Mouse (Mus musculus) forebrain, embryonic 15.5 days (tissue): ENCODE measurements around the gene Sync. TPM values are rescaled to one million over a fixed set of nuclear protein-coding genes. Genes with fewer than 3 reads are reported as not detected.
A peak's percentile ranks its signal among the peaks of the same experiment; 100 is the strongest.

Experiments used
- ATAC-seq: fragments of 200-750 bp; cut with Nextera tagmentation; replicated peaks from 2 replicates; pipeline ENCODE4 v1.8.0; 2017; ENCODE audit warnings: mild to moderate bottlenecking, moderate TSS enrichment, moderate library complexity
- H3K27ac ChIP-seq: fragments of 300-500 bp; sonication (generic); replicated peaks from 2 replicates; pipeline ENCODE4 v1.5.1; 2015; ENCODE audit warnings: mild to moderate bottlenecking, inconsistent platforms
- H3K27me3 ChIP-seq: fragments of 300-500 bp; sonication (generic); 2 replicates; pipeline ENCODE4 v1.6.1; 2015; ENCODE audit warnings: inconsistent platforms
- H3K36me3 ChIP-seq: fragments of 300-500 bp; sonication (generic); 2 replicates; pipeline ENCODE4 v1.6.1; 2015; ENCODE audit warnings: mild to moderate bottlenecking, inconsistent platforms
- H3K4me1 ChIP-seq: fragments of 300-500 bp; sonication (generic); 2 replicates; pipeline ENCODE4 v1.6.1; 2015; ENCODE audit warnings: inconsistent platforms
- H3K4me2 ChIP-seq: fragments of 300-500 bp; sonication (generic); replicated peaks from 2 replicates; pipeline ENCODE4 v1.6.1; 2015; ENCODE audit warnings: mild to moderate bottlenecking, inconsistent platforms
- H3K4me3 ChIP-seq: fragments of 300-500 bp; sonication (generic); 2 replicates; pipeline ENCODE4 v1.5.1; 2015; ENCODE audit warnings: mild to moderate bottlenecking, inconsistent platforms
- H3K9ac ChIP-seq: fragments of 300-500 bp; sonication (generic); replicated peaks from 2 replicates; pipeline ENCODE4 v1.6.1; 2015; ENCODE audit warnings: mild to moderate bottlenecking, inconsistent platforms
- H3K9me3 ChIP-seq: fragments of 300-500 bp; sonication (generic); 2 replicates; pipeline ENCODE4 v1.6.1; 2016; ENCODE audit warnings: inconsistent platforms
- WGBS: fragments of 180-500 bp; shearing (Covaris S2); methylation state at CpG from one replicate; pipeline ENCODE4 v1.1.7; 2015; ENCODE audit warnings: mixed read lengths; 5-methylcytosine and 5-hydroxymethylcytosine counted together
- polyA plus RNA-seq: library from polyadenylated mRNA; unstranded; fragments of >200 nt; fragmentation: Nextera tagmentation; extraction: Ambion mirVana; gene quantifications from 2 replicates; pipeline ENCODE4 v1.2.1, GENCODE M21; 2015

The Sync gene
- polyA plus RNA-seq, 1 experiment from 2014 or later = 0.36 TPM

DNA sequence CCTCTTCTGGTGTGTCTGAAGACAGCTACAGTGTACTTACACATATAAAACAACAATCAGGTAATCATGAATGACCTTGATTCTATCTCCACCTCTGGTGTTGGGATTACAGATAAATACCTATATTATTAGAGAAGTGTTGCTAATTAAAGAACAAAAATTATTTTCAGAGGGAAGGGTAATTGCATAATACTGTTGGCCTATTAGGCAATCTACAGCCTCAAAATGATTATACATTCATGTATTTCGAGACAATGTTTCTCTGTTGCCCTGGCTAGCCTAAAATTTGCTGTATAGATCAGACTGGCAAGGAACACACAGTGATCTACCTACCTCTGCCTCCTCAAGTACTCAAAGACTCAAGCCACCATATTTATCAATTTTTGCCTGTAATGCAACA lies 36.1 kb downstream of the Sync start:
- WGBS = 96% methylated on average over 1 of the region's 1 CpGs
- Histone ChIP-seq H3K4me2 (no peak overlapping the region), H3K36me3 (peaks cover 63% of the 10 kb centered on the region)

GRCm38 (mm10) chr4:129324756-129325155 lies 37.3 kb downstream of the Sync start:
- Histone ChIP-seq H3K36me3 (peaks cover 59% of the 10 kb centered on the region), H3K4me3 (no peak overlapping the region), H3K4me1 (no peaks in the 10 kb centered on the region; the same call in 1 of the 2 replicates), H3K27ac (no peak overlapping the region), H3K9me3 (no peaks in the 10 kb centered on the region), H3K9ac (no peak overlapping the region), H3K4me2 (no peak overlapping the region), H3K27me3 (no peaks in the 10 kb centered on the region)
- 81% methylated on average over 1 of the region's 1 CpGs for WGBS
- ATAC-seq = no peak

More for the DNA sequence above, 36.1 kb downstream of the Sync start:
- Histone ChIP-seq H3K4me3 (no peak overlapping the region), H3K9me3 (no peaks in the 10 kb centered on the region), H3K27ac (no peak overlapping the region), H3K27me3 (no peaks in the 10 kb centered on the region), H3K9ac (no peak overlapping the region), H3K4me1 (no peaks in the 10 kb centered on the region; the same call in 1 of the 2 replicates)
- no peak for ATAC-seq

DNA sequence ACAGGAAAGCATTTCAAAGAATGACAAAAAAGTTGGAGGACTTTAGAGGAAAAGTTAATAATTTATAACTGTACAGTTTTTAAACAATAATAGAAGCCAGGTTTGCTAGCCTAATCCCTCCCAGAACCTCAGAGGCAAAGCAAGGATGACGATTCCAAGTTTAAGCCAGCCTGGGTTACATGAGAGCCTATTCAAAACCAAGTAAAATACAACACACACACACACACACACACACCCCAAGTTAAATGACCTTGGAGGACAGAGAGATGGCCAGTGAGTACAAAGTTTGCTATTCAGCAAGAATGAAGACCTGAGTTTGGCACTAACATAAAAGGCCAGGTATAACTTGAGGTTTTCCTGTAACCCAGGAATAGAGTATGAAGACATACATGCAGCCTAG lies 38.8 kb downstream of the Sync start:
- no peak overlapping the region for H3K27ac ChIP-seq
- 86% methylated on average over 1 of the region's 1 CpGs for WGBS
- ATAC-seq = no peak
- H3K27me3 ChIP-seq = no peaks in the 10 kb centered on the region
- no peak overlapping the region for H3K4me2 ChIP-seq
- no peak overlapping the region for H3K9ac ChIP-seq
- peaks cover 9% of the 10 kb centered on the region for H3K4me1 ChIP-seq
- no peak overlapping the region for H3K4me3 ChIP-seq
- peaks cover 56% of the 10 kb centered on the region for H3K36me3 ChIP-seq
- H3K9me3 ChIP-seq = no peaks in the 10 kb centered on the region

GRCm38 (mm10) chr4:129332846-129333245 lies 45.4 kb downstream of the Sync start:
- Histone ChIP-seq H3K9ac (0 out of 2 replicates have a peak overlapping the region, but pooled peaks have one; percentile 16), H3K27me3 (no peaks in the 10 kb centered on the region), H3K9me3 (no peaks in the 10 kb centered on the region), H3K36me3 (peaks cover 32% of the 10 kb centered on the region), H3K27ac (no peak overlapping the region), H3K4me3 (peak overlapping the region; percentile 98), H3K4me2 (peak overlapping the region; percentile 58), H3K4me1 (peaks cover 43% of the 10 kb centered on the region)
- ATAC-seq = no peak
- 14% methylated on average over 1 of the region's 1 CpGs for WGBS

DNA sequence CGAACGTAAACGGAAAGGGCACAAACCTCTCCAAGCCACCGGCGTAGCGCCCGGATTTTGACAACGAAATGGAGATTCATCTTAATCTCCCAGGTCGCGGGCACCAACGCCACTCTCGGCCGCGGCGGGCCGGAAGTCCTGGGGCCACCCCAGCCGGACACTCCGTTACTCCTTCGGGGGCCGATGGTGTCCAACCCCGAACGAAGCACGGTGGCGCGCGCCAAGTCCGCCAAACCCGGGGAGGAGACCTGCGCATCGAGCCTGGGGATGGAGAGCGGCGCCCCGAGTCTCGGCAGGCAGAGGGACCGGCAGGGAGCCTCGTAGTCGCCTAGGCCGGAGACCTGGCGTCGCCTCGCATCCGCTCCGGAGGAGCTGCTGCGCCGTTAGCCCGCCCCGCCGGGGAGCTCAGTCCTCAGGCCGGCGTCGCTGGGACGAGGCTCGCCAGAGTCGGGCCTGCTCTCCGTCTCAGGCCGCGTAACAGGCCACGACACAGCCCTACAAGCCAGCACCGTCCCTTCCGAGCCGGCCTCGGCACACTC lies 47.3 kb downstream of the Sync start:
- ATAC-seq = no peak
- H3K27ac ChIP-seq = peak overlapping the region; percentile 98
- peak overlapping the region; percentile 83 for H3K9ac ChIP-seq
- WGBS = under 1% methylated on average over 56 of the region's 62 CpGs
- no peaks in the 10 kb centered on the region for H3K27me3 ChIP-seq
- H3K9me3 ChIP-seq = no peaks in the 10 kb centered on the region
- H3K4me3 ChIP-seq = peak overlapping the region; percentile 98
- H3K4me1 ChIP-seq = peaks cover 43% of the 10 kb centered on the region
- H3K4me2 ChIP-seq = peak overlapping the region; percentile 58
- peaks cover 21% of the 10 kb centered on the region for H3K36me3 ChIP-seq

DNA sequence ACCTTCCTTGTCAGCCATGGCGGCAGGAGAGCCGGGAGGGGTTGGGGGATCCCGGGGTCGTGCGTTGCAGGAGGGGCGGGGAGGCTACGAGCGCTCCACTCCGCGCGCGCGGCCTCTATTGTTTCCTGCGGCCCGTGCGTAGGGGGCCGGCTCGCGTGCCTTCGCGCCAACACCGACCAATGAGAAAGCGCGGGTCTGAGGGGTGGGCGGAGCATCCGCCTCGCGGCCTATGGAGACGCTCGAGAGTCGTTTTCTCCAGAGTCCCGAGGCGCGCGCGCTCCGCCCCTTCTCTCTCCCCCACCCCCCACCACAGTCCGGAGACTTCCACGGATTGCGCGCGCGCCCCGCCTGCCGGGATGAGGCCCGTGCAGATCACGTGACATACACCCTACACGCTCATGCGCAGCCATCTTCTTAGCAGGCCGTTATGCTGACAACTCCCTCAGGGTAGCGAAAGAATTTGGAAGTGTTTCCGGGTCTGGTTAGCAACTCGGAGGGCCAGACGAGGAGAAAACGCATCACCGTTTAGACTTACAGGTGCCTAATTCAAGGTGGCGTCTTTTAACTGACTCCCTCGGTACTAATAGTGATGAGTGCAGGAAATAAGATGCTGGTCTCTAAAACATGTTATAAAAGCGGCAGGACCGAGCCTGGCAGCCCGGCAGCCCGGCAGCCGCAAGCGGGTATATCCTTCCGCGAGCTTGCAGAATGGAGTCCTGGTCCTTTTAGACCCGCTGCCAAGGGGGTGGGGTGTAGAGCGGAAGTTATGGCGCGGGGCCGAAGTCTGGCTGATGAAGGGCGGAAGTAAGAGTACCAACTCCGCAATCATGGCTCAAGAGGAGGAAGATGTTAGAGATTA lies 48.0 kb downstream of the Sync start, which contains the start of the genes Rbbp4 and Zbtb8os:
Rbbp4 (minus strand) TSS at position 155 of the 859 bp plus-strand sequence.
Zbtb8os (plus strand) TSS at position 480 of the 859 bp plus-strand sequence.
- H3K27me3 ChIP-seq = no peaks in the 10 kb centered on the region
- under 1% methylated on average over 73 of the region's 73 CpGs for WGBS
- H3K9me3 ChIP-seq = no peaks in the 10 kb centered on the region

DNA sequence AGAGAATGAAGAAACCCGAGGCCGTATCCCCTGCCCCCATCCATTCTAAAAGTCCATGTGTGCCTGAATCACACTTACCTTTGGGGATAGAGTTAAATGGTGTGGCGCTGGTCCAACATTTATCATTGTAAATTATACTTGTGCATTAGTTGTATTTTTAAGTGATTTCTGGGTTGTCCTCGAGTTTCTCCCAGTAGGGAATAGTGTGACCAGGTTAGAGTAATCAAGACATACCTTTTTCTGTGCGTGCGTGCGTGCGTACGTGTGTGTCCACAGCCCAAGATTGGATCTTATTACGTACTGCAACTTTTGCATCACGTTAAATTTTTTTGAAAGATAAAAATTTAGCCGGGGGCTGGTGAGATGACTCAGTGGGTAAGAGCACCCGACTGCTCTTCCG lies 48.9 kb downstream of the Sync start:
- ATAC-seq = no peak
- WGBS = 50% methylated on average over 14 of the region's 14 CpGs

More for the DNA sequence above, 48.0 kb downstream of the Sync start, which contains the start of the genes Rbbp4 and Zbtb8os:
- H3K27ac ChIP-seq = peak within 1 kb of the TSS; percentile 100
- H3K4me2 ChIP-seq = peak within 1 kb of the TSS; percentile 88
- H3K36me3 ChIP-seq = peaks cover 15% of the 10 kb centered on the region
- H3K9ac ChIP-seq = peak within 1 kb of the TSS; percentile 83
- peak within 1 kb of the TSS; percentile 98 for H3K4me3 ChIP-seq
- H3K4me1 ChIP-seq = peaks cover 40% of the 10 kb centered on the region
- ATAC-seq = peak; percentile 99

GRCm38 (mm10) chr4:129339743-129340142 lies 52.3 kb downstream of the Sync start:
- peaks cover 19% of the 10 kb centered on the region for H3K36me3 ChIP-seq
- H3K27me3 ChIP-seq = no peaks in the 10 kb centered on the region
- no peak for ATAC-seq
- no peak overlapping the region for H3K4me3 ChIP-seq
- H3K4me2 ChIP-seq = no peak overlapping the region
- 99% methylated on average over 3 of the region's 3 CpGs for WGBS
- H3K4me1 ChIP-seq = peaks cover 5% of the 10 kb centered on the region; the same call in 1 of the 2 replicates
- no peaks in the 10 kb centered on the region for H3K9me3 ChIP-seq
- H3K9ac ChIP-seq = no peak overlapping the region
- H3K27ac ChIP-seq = no peak overlapping the region

More for the DNA sequence above, 48.9 kb downstream of the Sync start:
- Histone ChIP-seq H3K9ac (peak overlapping the region; percentile 74), H3K4me2 (peak overlapping the region; percentile 88), H3K4me3 (peak overlapping the region; percentile 98), H3K9me3 (no peaks in the 10 kb centered on the region), H3K27me3 (no peaks in the 10 kb centered on the region), H3K36me3 (0 out of 2 replicates have a peak, but pooled peaks cover 8% of the 10 kb centered on the region), H3K27ac (peak overlapping the region; percentile 100), H3K4me1 (peaks cover 32% of the 10 kb centered on the region)

DNA sequence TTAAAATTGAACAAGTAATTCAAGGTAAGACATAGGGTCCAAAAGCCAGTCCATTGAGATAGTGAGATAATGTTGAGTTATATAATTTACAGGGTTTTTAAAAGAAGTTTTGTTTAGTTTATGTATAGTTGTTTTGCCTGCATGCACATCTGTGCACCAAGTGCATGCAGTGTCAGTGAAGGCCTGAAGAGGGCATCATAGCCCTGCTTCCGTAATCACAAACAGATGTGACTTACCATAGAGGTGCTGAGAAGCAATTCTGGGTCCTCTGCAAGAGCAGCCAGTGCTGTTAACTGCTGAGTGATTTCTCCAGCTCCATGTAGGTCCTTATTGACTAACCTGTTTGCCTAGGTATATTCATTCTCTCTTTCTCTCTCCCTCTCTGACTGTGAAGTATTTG lies 54.5 kb downstream of the Sync start:
- peaks cover 26% of the 10 kb centered on the region for H3K36me3 ChIP-seq
- no peak overlapping the region for H3K9ac ChIP-seq
- no peaks in the 10 kb centered on the region for H3K4me1 ChIP-seq
- no peak overlapping the region for H3K27ac ChIP-seq
- WGBS = 85% methylated on average over 1 of the region's 1 CpGs
- H3K4me2 ChIP-seq = no peak overlapping the region
- H3K27me3 ChIP-seq = no peaks in the 10 kb centered on the region
- no peak overlapping the region for H3K4me3 ChIP-seq
- ATAC-seq = no peak
- H3K9me3 ChIP-seq = no peaks in the 10 kb centered on the region

GRCm38 (mm10) chr4:129342705-129343104 lies 55.3 kb downstream of the Sync start:
- H3K4me2 ChIP-seq = no peak overlapping the region
- ATAC-seq = no peak
- H3K27me3 ChIP-seq = no peaks in the 10 kb centered on the region
- no peaks in the 10 kb centered on the region for H3K9me3 ChIP-seq
- WGBS = 83% methylated on average over 2 of the region's 2 CpGs
- peaks cover 28% of the 10 kb centered on the region for H3K36me3 ChIP-seq
- H3K9ac ChIP-seq = no peak overlapping the region
- H3K4me3 ChIP-seq = no peak overlapping the region
- no peak overlapping the region for H3K27ac ChIP-seq
- H3K4me1 ChIP-seq = no peaks in the 10 kb centered on the region

- WGBS = 81% methylated on average over 15 of the region's 15 CpGs
- no peak overlapping the region for H3K4me3 ChIP-seq
- 0 out of 2 replicates have a peak overlapping the region, but pooled peaks have one; percentile 32 for H3K27ac ChIP-seq
- H3K9ac ChIP-seq = no peak overlapping the region
- no peaks in the 10 kb centered on the region for H3K9me3 ChIP-seq
- H3K27me3 ChIP-seq = no peaks in the 10 kb centered on the region
- H3K4me1 ChIP-seq = peaks cover 4% of the 10 kb centered on the region; the same call in 1 of the 2 replicates
- no peak overlapping the region for H3K4me2 ChIP-seq
- H3K36me3 ChIP-seq = peaks cover 32% of the 10 kb centered on the region
- no peak for ATAC-seq
These were observed 59.2 kb downstream of the Sync start for GRCm38 (mm10) chr4:129346481-129347154.
